Mouse (Mus musculus) kidney, postnatal 14 days (tissue): Measurements from ENCODE around the gene Gcnt2.

Experiments used
- DNase-seq: peaks from one replicate; pipeline ENCODE4 v3.0.0; 2022; ENCODE audit warnings: mixed read lengths

Gcnt2 gene

GRCm38 (mm10) chr13:40859652-40860399 is at the start of gene Gcnt2:
Gcnt2 (plus strand) TSS chr13:40859754.
- peak; percentile 80 for DNase-seq

GRCm38 (mm10) chr13:40820617-40821016 is 38.9 kb upstream of the Gcnt2 start:
- no peak for DNase-seq

- DNase-seq, result no peak
These were observed 37.6 kb upstream of the Gcnt2 start for GRCm38 (mm10) chr13:40821911-40822310.

- no peak for DNase-seq
These were observed 18.3 kb upstream of the Gcnt2 start for GRCm38 (mm10) chr13:40841146-40841787.

- no peak for DNase-seq
These were observed 17.4 kb upstream of the Gcnt2 start for GRCm38 (mm10) chr13:40842141-40842540.

GRCm38 (mm10) chr13:40843418-40844067 is 16.0 kb upstream of the Gcnt2 start:
- DNase-seq, result peak; percentile 85

GRCm38 (mm10) chr13:40844144-40844543 is 15.4 kb upstream of the Gcnt2 start:
- no peak for DNase-seq

GRCm38 (mm10) chr13:40845951-40846350 is 13.6 kb upstream of the Gcnt2 start:
- no peak for DNase-seq

- DNase-seq, result no peak
These were observed 13.2 kb upstream of the Gcnt2 start for GRCm38 (mm10) chr13:40846375-40846774.

- no peak for DNase-seq
These were observed 11.7 kb upstream of the Gcnt2 start for GRCm38 (mm10) chr13:40847898-40848297.

GRCm38 (mm10) chr13:40850686-40851085 is 8.9 kb upstream of the Gcnt2 start:
- no peak for DNase-seq

- no peak for DNase-seq
These were observed 8.3 kb upstream of the Gcnt2 start for GRCm38 (mm10) chr13:40851281-40851680.

- peak; percentile 21 for DNase-seq
These were observed 7.6 kb upstream of the Gcnt2 start for GRCm38 (mm10) chr13:40851961-40852360.

GRCm38 (mm10) chr13:40852791-40853190 is 6.8 kb upstream of the Gcnt2 start:
- DNase-seq, result no peak

GRCm38 (mm10) chr13:40853842-40854241 is 5.7 kb upstream of the Gcnt2 start:
- DNase-seq, result no peak

- peak; percentile 80 for DNase-seq
These were observed 5.0 kb upstream of the Gcnt2 start for GRCm38 (mm10) chr13:40854451-40855058.

- peak; percentile 30 for DNase-seq
These were observed 4.3 kb upstream of the Gcnt2 start for GRCm38 (mm10) chr13:40855266-40855665.

- DNase-seq, result no peak
These were observed 2.8 kb upstream of the Gcnt2 start for GRCm38 (mm10) chr13:40856786-40857185.

GRCm38 (mm10) chr13:40857281-40857818 is 2.2 kb upstream of the Gcnt2 start:
- no peak for DNase-seq

GRCm38 (mm10) chr13:40859225-40859624 is 329 bp upstream of the Gcnt2 start:
- DNase-seq, result peak; percentile 17

- DNase-seq, result no peak
These were observed 3.5 kb downstream of the Gcnt2 start for GRCm38 (mm10) chr13:40863006-40863405.

GRCm38 (mm10) chr13:40868844-40869587 is 9.5 kb downstream of the Gcnt2 start:
- DNase-seq, result peak; percentile 29
